Mouse (Mus musculus) hindbrain, embryonic 11.5 days (tissue): Measurements from ENCODE around the gene Pcbp1. TPM values are rescaled to one million over a fixed set of nuclear protein-coding genes. Genes with fewer than 3 reads are reported as not detected.

Experiments
- ATAC-seq: fragments of 200-750 bp; cut with Nextera tagmentation; 2 replicates; pipeline ENCODE4 v1.8.0; 2017; ENCODE audit warnings: mild to moderate bottlenecking, moderate TSS enrichment, moderate library complexity; ENCODE audit not compliant: low FRiP score
- DNase-seq: peaks from one replicate; pipeline ENCODE4 v3.0.0-alpha.2; 2015; ENCODE audit warnings: low spot score
- H3K27ac ChIP-seq: fragments of 300-500 bp; sonication (generic); 2 replicates; pipeline ENCODE4 v1.5.1; 2014; ENCODE audit warnings: mild to moderate bottlenecking, low read depth, low read length
- H3K27me3 ChIP-seq: fragments of 300-500 bp; sonication (generic); 2 replicates; pipeline ENCODE4 v1.6.1; 2014; ENCODE audit warnings: mild to moderate bottlenecking, low read length, moderate library complexity, mixed read lengths; ENCODE audit not compliant: control insufficient read depth, insufficient read depth
- H3K36me3 ChIP-seq: fragments of 300-500 bp; sonication (generic); 2 replicates; pipeline ENCODE4 v1.6.1; 2014; ENCODE audit warnings: mild to moderate bottlenecking, low read length, moderate library complexity, mixed read lengths; ENCODE audit not compliant: control insufficient read depth, insufficient read depth
- H3K4me1 ChIP-seq: fragments of 300-500 bp; sonication (generic); replicated peaks from 2 replicates; pipeline ENCODE4 v1.6.1; 2014; ENCODE audit warnings: low read length, mixed read lengths; ENCODE audit not compliant: control insufficient read depth, insufficient read depth
- H3K4me2 ChIP-seq: fragments of 300-500 bp; sonication (generic); replicated peaks from 2 replicates; pipeline ENCODE4 v1.6.1; 2014; ENCODE audit warnings: mild to moderate bottlenecking, low read depth, low read length
- H3K4me3 ChIP-seq: fragments of 300-500 bp; sonication (generic); 2 replicates; pipeline ENCODE4 v1.5.1; 2014; ENCODE audit warnings: low read depth, low read length
- H3K9ac ChIP-seq: fragments of 300-500 bp; sonication (generic); 2 replicates; pipeline ENCODE4 v1.6.1; 2014; ENCODE audit warnings: low read depth, low read length
- H3K9me3 ChIP-seq: fragments of 300-500 bp; sonication (generic); 2 replicates; pipeline ENCODE4 v1.6.1; 2016; ENCODE audit warnings: low read length; ENCODE audit not compliant: control insufficient read depth
- WGBS: fragments of 180-500 bp; shearing (Covaris S2); extraction: QIAGEN DNeasy Blood & Tissue Kit; methylation state at CpG from one replicate; pipeline ENCODE4 v1.1.7; 2014; 5-methylcytosine and 5-hydroxymethylcytosine counted together
- polyA plus RNA-seq: library from polyadenylated mRNA; unstranded; fragments of >200 nt; fragmentation: Nextera tagmentation; extraction: Ambion mirVana; gene quantifications from 2 replicates; pipeline ENCODE4 v1.2.1, GENCODE M21; 2014

Gene Pcbp1
- polyA plus RNA-seq, 1 experiment from 2014 or later = 382 TPM

- DNase-seq = no peak
- Histone ChIP-seq H3K27ac (no peak overlapping the region), H3K36me3 (0 out of 2 replicates have a peak, but pooled peaks cover 3% of the 10 kb centered on the region), H3K4me1 (no peaks in the 10 kb centered on the region), H3K9me3 (no peaks in the 10 kb centered on the region), H3K4me2 (no peak overlapping the region), H3K9ac (no peak overlapping the region), H3K27me3 (no peaks in the 10 kb centered on the region), H3K4me3 (no peak overlapping the region)
- no peak for ATAC-seq
- WGBS = 89% methylated on average over 1 of the region's 1 CpGs
Observed at GRCm38 (mm10) chr6:86550587-86550986, 24.5 kb upstream of the Pcbp1 start.

DNA sequence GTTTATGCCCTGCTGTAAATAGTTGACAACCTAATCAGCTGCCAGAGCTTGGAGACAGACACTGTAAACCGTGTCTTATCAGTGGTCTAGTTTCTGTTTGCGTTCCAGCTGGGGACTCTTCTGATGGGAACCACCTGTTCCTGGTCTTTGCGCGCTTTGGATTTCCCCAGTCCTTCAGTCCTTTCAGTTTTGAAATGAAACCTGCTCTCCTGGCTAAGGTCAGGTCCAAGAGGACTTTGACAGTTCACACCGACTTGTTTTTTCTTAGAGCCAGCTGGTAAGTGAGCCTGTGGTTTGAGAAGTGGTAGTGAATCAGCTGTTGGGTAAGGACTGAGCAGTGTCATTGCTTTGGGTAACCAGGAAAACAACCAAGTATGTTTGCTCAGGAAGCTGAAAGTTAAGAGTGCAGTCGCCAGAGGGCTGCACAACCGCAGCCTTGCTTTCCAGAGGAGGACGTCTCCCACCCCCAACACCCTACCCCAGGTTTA is 21.8 kb upstream of the Pcbp1 start:
- 85% methylated on average over 8 of the region's 8 CpGs for WGBS
- no peak overlapping the region for H3K4me2 ChIP-seq
- no peaks in the 10 kb centered on the region for H3K9me3 ChIP-seq
- DNase-seq = no peak
- no peaks in the 10 kb centered on the region for H3K4me1 ChIP-seq
- H3K4me3 ChIP-seq = no peak overlapping the region
- no peak for ATAC-seq
- H3K36me3 ChIP-seq = 0 out of 2 replicates have a peak, but pooled peaks cover 3% of the 10 kb centered on the region
- H3K9ac ChIP-seq = no peak overlapping the region
- H3K27me3 ChIP-seq = no peaks in the 10 kb centered on the region
- H3K27ac ChIP-seq = no peak overlapping the region

DNA sequence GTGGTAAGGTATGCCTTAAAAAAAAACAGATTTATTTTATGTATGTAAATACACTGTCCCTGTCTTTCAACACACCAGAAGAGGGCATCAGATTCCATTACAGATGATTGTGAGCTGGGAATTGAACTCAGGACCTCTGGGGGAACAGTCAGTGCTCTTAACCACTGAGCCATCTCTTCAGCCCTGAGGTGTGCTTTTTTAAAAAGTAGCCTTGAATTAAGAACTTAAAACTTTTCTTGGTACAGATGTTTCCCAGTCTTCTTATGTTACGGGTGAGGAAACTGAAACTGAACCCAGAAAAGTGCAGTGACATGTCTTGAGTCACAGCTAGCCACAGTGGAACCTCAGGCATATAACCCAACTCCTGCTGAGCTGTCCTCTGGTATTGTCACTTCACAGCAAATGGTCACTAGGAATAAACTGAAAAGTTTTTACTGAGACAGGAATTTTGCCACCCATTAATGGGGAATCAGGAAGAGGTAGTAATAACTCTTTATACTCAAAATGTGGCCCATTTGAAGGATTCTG is 21.2 kb upstream of the Pcbp1 start:
- H3K27ac ChIP-seq = no peak overlapping the region
- ATAC-seq = no peak
- no peak for DNase-seq
- no peaks in the 10 kb centered on the region for H3K27me3 ChIP-seq
- H3K9ac ChIP-seq = no peak overlapping the region
- no peak overlapping the region for H3K4me2 ChIP-seq
- WGBS = 87% methylated on average over 1 of the region's 1 CpGs
- no peaks in the 10 kb centered on the region for H3K4me1 ChIP-seq
- no peak overlapping the region for H3K4me3 ChIP-seq
- H3K9me3 ChIP-seq = no peaks in the 10 kb centered on the region
- 0 out of 2 replicates have a peak, but pooled peaks cover 3% of the 10 kb centered on the region for H3K36me3 ChIP-seq

DNA sequence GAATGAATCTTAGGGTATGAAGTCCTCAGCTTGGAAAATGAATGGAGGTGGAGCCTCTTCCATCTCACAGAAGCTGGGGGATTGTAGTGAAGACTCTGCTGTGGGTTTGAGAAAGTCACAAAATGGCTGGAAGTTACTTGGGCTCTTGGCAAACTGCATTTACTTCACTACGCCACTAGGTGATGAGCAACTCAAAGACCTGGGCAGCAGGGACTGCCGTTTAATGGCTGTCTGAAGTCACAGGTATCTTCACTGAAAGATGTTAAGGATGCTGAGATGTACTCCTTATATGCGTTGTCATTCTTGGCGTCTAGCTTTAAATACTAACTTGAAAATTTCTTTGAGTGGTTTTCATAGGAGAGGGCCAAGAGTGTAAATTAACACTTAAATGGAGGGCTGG is 19.1 kb upstream of the Pcbp1 start:
- no peak overlapping the region for H3K4me2 ChIP-seq
- no peak overlapping the region for H3K4me3 ChIP-seq
- DNase-seq (peak; percentile 32), ATAC-seq (no peak)
- no peaks in the 10 kb centered on the region for H3K4me1 ChIP-seq
- 66% methylated on average over 4 of the region's 4 CpGs for WGBS
- H3K36me3 ChIP-seq = no peaks in the 10 kb centered on the region; the same call in 1 of the 2 replicates
- H3K27ac ChIP-seq = no peak overlapping the region
- no peaks in the 10 kb centered on the region for H3K9me3 ChIP-seq
- H3K27me3 ChIP-seq = no peaks in the 10 kb centered on the region
- H3K9ac ChIP-seq = no peak overlapping the region

DNA sequence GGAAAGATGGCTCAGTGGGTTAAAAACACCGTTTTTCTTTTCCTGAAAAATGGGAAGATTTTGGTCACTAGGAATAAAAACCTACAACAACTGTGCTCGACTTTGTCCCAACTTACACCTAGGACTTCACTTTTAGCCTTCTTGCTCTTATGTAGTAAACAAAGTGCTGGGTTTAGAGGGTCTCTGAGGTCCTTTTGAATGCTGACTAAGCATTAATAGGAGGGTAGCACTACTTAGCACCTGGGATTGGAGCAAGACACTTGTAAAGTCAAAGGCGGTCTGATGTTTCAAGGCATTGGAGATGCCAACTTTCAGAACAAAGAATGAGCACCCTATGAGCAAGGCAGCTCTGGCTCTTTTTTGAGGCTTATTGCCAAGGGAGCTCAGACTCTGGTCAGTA is 17.7 kb upstream of the Pcbp1 start:
- ATAC-seq = no peak
- Histone ChIP-seq H3K9me3 (no peaks in the 10 kb centered on the region), H3K27me3 (no peaks in the 10 kb centered on the region), H3K36me3 (no peaks in the 10 kb centered on the region; the same call in 1 of the 2 replicates), H3K27ac (no peak overlapping the region), H3K4me2 (no peak overlapping the region), H3K9ac (no peak overlapping the region), H3K4me1 (no peaks in the 10 kb centered on the region), H3K4me3 (no peak overlapping the region)
- DNase-seq = no peak
- WGBS = 87% methylated on average over 3 of the region's 3 CpGs

DNA sequence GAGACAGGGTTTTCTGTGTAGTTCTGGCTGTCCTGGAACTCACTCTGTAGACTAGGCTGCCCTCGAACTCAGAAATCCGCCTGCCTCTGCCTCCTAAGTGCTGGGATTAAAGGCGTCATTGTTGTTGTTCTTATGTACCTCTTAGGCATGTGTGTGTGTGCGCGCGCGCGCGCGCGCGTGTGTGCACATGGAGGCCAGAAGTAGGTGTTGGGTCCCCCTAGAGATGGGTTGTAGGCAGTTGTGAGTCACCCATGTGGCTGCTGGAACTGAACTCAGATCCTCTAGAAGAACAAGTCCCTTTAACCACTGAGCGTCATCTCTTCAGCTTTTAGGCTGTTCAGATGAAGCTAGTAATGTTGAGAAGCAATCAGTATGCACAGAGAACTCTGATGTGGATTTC is 16.9 kb upstream of the Pcbp1 start:
- H3K9me3 ChIP-seq = no peaks in the 10 kb centered on the region
- no peaks in the 10 kb centered on the region for H3K4me1 ChIP-seq
- no peaks in the 10 kb centered on the region for H3K27me3 ChIP-seq
- DNase-seq (no peak), ATAC-seq (no peak)
- 98% methylated on average over 13 of the region's 13 CpGs for WGBS
- H3K36me3 ChIP-seq = no peaks in the 10 kb centered on the region; the same call in 1 of the 2 replicates
- H3K27ac ChIP-seq = no peak overlapping the region
- no peak overlapping the region for H3K4me3 ChIP-seq
- no peak overlapping the region for H3K9ac ChIP-seq
- H3K4me2 ChIP-seq = no peak overlapping the region

DNA sequence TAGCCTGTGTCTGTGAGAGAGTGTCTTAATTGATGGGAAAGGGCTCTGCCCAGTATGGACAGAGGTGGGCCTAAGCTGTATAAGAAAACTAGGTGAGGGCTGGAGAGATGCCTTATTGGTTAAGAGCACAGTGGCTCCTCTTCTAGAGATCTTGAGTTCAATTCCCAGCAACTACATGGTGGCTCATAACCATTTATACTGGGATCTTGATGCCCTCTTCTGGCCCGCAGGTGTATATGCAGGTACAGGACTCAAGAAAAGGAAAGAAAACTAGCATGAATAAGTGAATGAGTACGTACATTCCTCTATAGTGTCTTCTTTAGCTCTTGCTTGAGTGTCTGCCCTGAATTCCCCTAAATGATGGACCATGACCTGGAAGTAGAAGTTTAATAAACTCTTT is 15.5 kb upstream of the Pcbp1 start:
- H3K9ac ChIP-seq = no peak overlapping the region
- H3K27ac ChIP-seq = no peak overlapping the region
- H3K4me1 ChIP-seq = no peaks in the 10 kb centered on the region
- no peaks in the 10 kb centered on the region for H3K27me3 ChIP-seq
- ATAC-seq = no peak
- H3K4me2 ChIP-seq = no peak overlapping the region
- H3K4me3 ChIP-seq = no peak overlapping the region
- H3K36me3 ChIP-seq = no peaks in the 10 kb centered on the region; the same call in 1 of the 2 replicates
- WGBS = 77% methylated on average over 2 of the region's 2 CpGs
- H3K9me3 ChIP-seq = no peaks in the 10 kb centered on the region
- no peak for DNase-seq

DNA sequence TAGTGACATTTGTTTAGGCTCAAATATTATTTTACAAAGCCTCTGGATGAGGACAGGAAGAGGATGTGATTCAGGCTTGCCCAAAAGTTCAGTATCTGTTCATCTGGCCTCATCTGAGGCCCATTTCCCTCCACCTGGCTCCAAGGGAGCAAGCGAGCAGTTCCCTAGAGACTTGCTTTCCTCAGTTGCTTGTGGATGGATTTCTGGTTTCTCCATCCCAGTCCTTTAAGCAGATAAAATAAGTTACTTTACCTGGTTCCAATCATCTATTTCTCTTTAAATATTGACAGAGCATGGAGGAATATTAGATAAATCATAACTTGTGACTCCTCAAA is 2.3 kb upstream of the Pcbp1 start:
- no peak for DNase-seq
- Histone ChIP-seq H3K4me2 (no peak overlapping the region), H3K9me3 (no peaks in the 10 kb centered on the region), H3K4me3 (no peak overlapping the region), H3K4me1 (peaks cover under 1% of the 10 kb centered on the region; the same call in 1 of the 2 replicates), H3K9ac (no peak overlapping the region), H3K27ac (no peak overlapping the region), H3K27me3 (no peaks in the 10 kb centered on the region), H3K36me3 (no peaks in the 10 kb centered on the region)
- 94% methylated on average over 1 of the region's 1 CpGs for WGBS
- ATAC-seq = no peak

DNA sequence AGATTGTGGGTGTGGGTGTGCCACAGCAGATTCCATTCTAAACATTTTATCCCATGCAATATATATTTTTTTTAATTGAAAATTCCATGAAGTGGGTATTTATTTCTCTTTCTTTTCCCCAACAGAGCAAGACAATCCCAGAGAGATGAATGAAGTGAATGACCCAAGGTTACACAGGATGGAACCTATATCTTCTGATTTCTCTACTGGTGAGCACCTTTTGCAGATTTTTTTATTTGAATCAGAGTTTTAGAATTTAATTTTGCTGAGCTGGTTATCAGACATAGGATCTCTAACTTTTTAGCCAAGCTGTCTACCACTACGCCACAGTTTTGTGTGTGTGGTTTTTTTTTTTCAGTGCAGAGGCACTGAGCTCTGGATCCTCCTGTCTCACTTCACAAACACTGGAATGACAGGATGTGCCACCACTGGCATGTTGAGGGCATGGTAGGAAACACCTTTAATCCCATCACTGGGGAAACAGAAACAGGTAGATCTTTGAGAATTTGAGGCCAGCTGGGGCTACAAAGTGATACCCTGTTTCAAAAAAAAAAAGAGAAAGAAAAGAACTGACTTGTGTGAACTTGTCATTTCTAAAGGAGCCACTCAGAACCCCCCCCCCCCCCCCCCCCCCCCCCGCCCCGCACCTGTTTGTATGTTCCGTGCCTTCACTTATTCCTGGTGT is 1.8 kb upstream of the Pcbp1 start:
- Histone ChIP-seq H3K4me2 (peak overlapping the region; percentile 74), H3K9ac (peak overlapping the region; percentile 97), H3K27me3 (no peaks in the 10 kb centered on the region), H3K4me1 (peaks cover 4% of the 10 kb centered on the region; the same call in 1 of the 2 replicates), H3K4me3 (no peak overlapping the region; the same call in 1 of the 2 replicates), H3K9me3 (no peaks in the 10 kb centered on the region), H3K27ac (peak overlapping the region; percentile 100), H3K36me3 (no peaks in the 10 kb centered on the region)
- 82% methylated on average over 1 of the region's 4 CpGs for WGBS
- DNase-seq (no peak), ATAC-seq (no peak)
